Mouse (Mus musculus): ENCODE data around the gene Cacna2d4.

Cacna2d4 gene

DNA sequence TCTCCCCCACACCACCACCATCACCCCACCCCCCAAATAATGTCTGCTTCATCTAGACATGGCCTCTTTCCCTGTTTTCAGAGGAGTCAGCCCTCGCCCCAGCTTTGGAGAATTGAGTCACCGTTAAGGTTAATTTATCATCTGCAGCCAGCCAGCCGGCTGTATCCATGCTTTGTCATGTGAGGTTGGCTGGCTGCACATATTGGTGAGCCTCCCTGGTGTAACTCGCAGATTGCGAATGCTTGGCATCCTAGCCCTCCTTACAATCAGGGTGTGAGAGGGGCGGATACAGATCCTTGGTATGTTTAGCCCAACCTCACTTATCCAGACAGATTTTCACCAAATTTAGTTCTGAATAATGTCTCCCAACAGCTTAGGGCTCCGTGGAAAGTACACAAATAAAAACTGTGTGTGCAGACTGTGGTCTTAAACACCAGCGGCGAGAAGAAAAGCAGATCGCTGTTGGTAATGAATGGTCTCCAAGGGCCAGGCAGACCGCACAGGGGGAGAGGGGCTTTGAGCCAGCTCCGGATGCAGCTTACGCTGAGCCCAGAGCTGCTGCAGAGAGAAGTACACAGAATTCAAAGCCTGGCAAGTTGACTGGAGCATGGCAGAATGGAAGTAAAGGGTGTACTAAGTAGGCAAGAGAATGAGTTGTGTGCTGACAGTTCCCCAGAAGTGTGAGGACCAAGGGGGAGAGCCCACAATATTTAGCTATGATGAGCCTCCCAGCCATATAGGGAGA lies 11.7 kb upstream of the Cacna2d4 start:
- no peak for DNase-seq (ENCODE audit: low spot score)

DNA sequence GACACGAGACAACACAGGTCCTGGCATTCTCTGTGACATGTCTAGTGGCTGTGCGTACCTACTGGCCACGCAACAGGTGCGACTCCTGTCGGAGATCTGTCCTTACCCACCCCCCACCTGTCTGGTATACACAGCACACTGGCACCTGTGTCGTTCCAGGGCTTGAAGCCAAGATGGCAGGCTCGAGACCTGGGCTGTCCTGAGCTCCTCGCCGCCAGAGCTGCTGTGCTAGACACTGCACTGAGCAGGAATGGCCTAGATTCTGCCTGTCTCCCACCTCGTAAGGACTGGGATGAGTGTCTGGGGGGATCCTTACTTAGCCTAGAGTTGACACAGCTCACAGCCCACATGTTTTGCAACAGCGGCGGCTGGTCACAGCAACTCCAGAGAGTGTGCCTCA lies 11.1 kb upstream of the Cacna2d4 start:
- DNase-seq (ENCODE audit: low spot score), result no peak

DNA sequence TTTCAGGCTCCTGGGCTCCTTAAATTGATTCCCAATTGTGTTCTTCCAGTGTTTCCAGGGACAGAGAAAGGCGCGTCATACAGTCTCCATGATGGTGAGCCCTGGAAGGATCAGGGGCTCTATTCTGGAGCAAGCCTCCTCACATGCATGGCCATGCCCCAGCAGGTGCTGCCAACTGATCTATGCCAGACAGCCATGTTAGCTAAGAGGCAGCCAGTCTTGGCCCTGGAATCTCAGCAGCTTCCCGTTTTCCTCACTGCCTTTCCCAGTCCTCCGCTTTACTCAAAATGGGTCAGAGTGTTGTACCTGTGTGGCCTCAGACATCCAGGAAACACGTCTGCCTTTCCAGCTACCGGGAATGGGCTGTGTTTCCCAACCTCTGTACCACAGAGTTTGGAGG lies 10.6 kb upstream of the Cacna2d4 start:
- no peak for DNase-seq (ENCODE audit: low spot score)

DNA sequence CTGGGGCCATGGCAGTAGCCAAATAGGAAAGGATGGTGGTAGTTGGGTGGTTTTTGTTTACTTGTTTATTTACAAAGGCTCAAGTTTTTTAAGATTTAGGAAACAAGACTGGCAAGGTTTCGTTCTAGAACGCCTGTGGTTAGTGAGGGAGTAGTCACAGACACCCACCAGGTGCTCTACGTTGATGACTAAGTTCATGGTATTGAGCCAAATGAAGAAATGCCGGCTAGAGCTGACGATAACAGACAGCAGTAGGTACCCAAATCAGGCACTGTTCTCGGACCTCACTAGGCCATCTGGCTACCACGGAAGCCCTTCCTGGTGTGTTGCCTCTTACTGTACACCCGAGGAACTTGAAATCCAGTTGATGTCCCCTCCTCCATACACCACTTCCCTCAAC lies 9.3 kb upstream of the Cacna2d4 start:
- no peak for DNase-seq (ENCODE audit: low spot score)

DNA sequence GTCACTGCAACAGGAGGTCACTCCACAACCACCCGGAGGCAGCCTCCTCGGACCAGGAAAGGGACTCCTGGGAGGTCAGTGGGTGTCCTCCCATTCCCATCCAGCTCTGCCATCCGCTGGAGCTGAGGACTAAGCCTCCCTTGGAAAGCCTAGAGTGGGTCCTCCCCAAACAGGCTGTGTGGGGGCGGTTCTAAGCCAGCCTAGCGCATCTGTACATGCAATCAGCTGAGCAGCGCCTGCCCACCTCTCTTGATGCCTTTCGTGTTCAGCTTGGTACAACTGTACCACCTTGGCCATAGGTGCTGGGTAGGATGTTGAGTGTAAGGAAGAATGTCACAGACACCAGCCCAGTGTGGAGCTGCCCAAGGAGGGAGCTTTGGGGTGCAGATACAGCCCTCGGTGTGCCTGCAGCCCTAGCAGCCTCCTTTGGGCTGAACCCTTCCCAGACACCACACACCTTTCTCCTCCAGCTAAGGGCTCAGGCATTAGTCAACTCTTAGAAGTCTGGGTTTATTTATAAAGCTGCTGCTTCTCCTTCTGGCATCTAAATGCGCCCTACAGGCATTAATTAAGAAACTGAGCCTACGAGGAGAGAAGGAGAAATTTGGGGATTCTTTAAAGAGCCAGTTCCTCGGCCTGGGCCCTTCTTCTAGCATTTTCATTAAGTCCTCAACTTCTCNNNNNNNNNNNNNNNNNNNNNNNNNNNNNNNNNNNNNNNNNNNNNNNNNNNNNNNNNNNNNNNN lies 7.3 kb upstream of the Cacna2d4 start:
- no peak for DNase-seq (ENCODE audit: low spot score)

DNA sequence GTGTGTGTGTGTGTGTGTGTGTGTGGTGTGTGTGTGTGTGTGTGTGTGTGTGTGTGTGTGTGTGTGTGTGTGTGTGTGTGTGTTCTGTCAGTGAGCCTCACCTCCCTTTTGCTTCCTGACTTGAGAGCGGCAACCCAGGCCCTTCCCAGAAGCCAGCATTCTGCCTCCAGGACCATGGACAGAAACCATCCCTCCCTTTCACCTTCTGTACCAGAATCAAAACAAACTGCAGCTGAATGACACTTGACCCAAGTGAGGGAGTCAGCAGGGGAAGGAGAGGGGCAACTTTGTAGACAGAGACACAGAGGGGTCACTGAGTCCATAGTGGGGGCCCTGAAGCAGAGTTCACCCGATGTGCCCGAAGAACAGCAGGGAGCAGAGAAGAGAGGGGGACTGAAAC lies 3.3 kb upstream of the Cacna2d4 start:
- no peak for DNase-seq (ENCODE audit: low spot score)

DNA sequence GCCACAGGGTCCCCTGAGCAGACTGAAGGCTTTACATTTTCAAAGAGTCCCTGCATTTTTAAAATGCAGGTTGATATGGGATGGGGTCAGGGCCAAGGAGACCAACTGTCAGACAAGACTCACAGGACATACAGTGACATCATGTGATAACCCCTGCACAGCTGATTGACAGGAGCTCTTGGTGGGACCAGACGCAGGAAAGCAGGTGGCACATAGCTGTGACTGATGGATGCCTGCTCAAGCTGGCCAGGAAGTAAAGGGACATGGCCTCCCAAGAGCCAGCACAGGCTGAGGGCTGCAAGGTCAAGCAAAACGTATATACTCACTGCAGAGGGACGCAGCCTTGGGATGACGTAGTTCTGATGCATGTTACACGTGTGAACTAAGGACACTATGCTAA lies 885 bp upstream of the Cacna2d4 start:
- DNase-seq (ENCODE audit: low spot score), result no peak

DNA sequence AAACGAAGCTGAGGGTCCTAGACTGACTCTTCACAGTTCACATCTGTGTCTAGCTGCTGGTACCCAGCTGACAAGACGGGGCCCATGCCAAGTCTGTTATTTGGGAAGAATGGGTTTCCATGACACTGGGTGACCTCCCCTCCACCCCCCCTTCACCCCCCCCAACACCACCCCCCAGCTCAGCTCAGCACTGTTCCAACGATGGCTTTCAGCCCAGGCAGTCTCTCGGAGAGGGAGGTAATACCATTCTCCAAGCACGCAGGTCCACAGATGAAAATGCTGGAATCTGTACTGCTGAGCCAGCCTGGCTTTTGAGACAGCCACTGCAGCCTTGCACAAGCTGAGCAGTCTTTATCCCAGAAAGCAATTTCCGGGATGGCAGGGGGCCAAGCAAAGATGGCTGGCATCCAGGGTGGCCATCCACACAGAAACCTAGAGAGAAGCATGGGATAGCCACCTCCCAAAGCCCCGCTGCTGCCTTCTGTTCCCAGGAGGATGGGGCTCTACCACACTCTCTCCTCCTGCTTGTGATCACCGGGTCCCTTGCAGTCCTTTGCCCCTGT lies 1.2 kb downstream of the Cacna2d4 start:
- no peak for DNase-seq (ENCODE audit: low spot score)

DNA sequence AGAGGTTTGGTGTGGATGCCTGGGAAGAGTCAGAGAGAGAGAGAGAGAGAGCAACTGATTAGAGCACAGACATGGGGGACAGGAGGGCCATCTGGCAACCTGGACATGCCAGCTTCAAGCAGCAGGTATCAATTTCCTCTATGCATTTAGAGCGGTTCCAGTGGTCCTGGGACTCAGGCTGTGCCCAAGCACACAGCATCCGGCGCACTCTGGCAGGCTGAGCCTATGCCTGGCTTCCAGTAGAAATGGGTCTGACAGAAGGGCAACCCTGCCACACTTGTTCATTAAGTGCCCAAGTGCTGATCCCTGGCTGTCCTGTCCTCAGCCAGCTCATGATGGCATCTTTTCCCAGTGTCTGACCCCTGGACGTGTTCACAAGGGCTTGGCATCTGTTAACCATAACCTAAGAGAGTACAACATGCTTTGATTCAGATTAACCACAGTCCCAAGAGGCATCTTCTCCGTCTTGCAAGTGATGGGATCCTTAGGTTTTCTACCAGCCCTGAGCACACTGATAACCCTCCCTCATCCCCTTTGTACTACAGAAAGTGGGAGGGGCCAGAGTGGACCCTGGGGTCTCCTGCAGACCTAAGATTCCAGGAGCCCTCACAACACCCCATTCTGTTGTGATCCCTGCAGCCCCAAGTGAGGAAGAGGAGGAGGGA lies 3.1 kb downstream of the Cacna2d4 start:
- no peak for DNase-seq (ENCODE audit: low spot score)

DNA sequence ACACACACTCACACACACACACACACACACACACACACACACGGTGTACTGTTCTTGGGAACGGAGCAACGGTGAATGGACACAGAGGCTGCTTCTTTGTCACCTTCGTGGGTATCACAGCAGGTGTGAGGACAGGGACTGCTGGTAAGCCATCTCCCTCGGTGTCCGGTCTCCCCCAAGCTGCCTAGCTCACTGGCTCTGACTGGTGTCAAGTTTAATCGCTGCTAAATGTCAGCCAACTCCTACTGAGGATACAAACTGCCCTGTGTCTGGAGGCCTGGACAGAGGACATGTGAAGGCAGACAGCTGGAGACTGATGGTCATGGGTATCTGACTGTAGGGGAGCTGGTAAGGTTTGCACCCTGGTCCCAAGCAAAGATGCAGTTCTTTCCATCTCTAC lies 3.9 kb downstream of the Cacna2d4 start:
- DNase-seq (ENCODE audit: low spot score), result no peak

DNA sequence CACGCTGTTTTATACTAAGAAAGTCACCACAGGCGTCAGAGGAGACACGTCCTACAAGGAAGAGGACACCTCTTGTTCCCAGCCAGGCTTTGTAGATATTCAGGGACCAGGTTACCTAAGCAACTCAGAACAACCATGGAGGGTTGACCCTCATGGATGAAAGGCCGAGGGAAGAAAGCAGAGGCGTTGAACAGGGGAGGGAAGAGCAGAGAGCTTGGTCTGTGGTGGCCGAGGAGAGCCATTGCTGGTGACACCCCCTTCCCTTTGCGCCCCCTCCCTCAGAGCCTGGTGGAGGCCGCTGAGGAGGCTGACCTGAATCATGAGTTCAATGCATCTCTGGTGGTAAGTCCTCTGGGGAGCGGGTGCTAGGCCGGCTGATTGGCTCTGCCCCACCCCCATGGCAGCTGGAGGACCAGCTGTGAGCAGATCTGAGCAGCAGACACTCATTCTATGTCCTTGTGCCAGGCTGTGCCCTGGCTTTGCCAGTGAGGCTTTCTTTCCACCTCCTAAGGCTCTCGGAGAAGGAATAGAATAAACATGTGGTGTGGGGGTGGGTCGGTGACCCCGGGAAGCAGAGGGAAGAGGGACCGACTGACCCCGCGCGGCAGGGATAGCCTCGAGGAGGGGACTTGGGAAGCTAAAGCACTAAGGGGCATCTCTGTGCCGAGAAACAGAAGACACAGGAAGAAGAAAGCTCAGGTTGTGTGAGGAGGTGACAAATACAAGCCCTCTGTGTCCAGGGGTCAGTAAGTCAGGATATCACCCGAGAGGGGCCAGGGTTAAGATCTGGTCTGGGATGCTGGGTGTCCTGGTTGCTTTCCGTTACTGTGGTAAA lies 4.8 kb downstream of the Cacna2d4 start:
- DNase-seq (ENCODE audit: low spot score), result no peak

DNA sequence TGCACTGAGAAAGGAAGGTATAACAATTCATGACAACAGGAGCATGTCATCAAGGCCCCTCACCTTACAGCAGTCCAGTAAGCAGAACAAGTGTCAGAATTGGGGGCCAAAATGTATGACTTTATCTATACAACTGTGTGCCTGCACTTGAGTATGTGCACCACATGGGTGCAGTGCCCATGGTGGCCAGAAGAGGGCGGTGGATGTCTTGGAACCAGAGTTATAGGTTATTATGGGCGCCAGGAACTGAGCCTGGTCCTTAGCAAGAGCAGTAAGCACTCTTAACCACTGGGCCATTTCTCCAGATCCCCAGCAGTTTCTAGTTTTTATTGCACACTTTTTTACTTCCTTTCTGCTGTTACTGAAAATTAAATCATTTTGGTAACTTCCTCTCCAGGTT lies 9.8 kb downstream of the Cacna2d4 start:
- DNase-seq (ENCODE audit: low spot score), result no peak

DNA sequence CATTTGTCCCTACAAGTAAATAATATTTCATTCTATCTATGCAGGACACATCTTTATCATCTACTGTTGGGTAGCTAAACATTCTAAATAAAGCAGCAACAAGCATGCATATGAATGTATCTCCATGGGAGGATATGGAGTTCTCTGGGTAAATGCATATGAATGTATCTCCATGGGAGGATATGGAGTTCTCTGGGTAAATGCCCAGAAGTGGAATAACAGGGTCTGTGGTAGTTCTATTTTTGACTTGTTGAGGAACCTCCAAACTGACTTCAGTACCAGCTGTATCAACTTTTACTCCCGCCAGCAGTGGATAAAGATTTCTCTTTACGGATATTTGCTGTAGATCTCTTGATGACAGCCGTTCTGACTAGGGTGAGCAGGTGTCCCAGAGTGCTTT lies 12.3 kb downstream of the Cacna2d4 start:
- DNase-seq (ENCODE audit: low spot score), result no peak

DNA sequence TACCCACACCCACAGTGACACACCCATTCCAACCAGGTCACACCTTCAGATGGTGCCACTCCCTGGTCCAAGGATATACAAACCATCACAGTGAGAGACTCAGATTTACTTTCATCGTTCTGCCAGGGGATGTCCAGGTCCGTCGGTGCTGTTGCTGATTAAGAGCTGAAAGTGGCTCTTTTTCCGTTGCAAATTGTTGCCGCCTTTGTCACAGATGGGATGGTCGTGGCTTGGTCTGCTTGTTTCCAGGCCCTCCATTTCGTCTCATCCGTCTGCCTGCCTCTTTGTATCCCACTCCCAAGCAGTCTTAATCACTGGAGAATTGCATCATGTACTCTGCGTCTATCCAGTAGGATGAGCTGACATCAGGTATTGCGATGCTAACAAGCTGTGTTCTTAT lies 13.4 kb downstream of the Cacna2d4 start:
- DNase-seq (ENCODE audit: low spot score), result no peak

DNA sequence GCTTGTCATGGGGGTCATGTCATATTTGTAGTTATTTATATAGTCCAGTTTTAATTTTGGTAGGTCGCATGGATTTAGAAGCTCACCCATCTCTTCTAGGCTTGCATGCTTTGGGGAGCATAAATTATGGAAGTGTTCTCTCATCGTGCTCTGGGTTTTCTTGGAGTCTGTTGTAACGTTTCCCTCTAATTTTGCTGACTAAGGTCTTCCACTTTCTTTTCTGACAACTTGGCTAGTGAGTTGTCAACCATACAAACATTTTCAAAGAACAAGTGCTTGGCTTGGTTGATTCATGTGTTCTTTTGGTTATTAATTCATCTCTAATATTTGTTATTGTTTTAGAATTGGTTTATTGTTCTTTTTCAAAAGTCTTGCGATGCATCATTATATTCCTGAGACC lies 15.4 kb downstream of the Cacna2d4 start:
- no peak for DNase-seq (ENCODE audit: low spot score)

DNA sequence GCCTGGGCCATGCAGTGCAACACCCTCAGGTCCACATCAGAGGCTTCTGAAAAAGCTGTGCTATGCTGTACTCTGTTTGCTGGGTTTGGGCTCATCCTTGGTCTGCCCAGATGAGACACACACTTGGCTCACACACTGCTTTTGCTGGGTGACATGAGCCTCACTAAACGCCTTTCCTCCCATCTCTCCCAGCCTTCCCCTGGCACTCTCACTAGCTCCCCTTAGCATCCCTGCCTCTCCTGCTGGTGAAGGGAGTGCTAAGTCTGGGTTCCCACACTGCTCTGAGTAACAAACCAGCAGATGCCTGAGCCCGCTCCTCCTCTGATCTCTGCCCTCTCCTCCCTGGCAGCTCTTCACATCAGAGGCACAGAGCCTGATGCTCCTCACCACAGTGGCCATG lies 40.4 kb downstream of the Cacna2d4 start:
- no peak for DNase-seq (ENCODE audit: low spot score)

DNA sequence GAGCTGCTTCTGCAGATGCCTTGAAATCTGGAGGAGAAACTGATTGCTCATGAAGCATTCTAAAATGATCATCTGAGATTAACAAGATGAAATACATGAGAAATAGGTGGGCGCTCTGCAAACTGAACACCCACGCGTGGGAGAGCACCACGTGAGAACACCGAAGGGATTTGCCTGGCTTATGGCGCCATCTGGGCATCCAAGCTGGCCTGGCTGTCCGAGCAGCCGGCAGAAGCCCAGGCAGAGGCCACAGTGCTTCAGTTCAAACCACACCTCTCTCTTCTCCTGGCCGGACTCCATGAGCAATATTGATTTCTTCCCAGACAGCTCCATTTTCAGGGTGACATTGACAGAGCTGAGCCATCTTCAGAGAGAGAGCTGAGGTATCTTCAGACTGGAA lies 44.4 kb downstream of the Cacna2d4 start:
- DNase-seq (ENCODE audit: low spot score), result no peak

DNA sequence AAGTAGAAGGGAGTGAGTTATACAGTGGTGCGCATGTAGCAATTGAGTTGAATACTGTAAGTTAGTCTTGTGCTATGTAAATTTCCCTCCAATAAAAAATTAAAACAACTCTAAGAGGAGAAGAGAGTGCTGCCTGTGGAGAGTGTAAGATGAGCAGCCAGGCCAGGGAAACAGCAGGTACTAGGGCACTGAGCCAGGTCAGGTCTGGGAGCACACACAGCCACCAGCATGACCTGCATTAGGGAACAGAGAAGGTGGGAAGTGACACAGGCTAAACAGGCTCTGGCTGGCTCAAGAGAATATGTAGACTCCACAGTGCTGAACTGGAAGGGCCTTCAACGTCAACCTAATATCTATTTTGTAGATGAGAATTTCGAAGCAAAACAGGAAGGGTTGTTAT lies 65.0 kb downstream of the Cacna2d4 start:
- DNase-seq (ENCODE audit: low spot score), result no peak

DNA sequence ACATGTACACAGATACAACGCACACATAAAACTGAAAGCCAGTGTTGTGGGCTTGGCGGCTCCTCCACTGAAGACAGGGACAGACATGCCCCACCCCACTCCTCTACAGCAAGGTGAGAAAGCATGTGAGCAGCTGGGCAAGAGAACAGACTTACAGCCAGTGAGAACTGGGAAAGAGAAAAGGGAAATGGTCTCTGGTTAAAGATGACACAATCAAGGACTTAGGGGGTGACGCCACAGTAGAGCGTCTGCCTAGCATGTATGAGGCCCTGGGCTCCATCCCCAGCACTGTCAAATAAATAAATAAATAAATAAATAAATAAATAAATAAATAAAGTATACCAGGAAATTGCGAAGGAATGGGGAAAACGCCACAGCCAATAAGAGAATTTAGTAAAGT lies 67.0 kb downstream of the Cacna2d4 start:
- no peak for DNase-seq (ENCODE audit: low spot score)

DNA sequence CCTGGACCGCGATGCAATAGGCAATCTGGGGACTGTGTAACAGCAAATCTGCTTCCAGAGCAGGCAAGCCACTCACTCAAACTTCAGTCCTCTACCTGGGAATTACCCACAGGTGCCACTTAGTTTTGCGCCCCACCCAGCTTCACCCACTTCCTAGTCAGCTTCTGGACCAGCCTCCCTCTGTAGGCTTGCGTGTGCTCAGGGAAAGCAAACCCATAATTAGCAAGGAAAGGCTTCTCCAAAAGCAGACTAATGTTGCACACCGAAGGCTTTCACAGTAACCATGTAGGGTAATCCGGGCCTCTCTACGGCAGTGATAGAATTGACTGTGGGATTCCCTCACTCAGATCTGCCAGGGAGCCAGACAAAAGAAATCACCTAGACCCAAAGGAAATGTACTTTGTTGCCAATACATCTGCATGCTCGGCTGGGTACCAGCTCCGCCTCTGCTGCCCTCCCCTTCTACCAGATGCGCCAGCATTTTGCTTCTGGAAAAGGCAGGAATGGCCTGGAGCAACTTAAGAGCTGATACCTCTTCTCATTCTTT lies 71.6 kb downstream of the Cacna2d4 start:
- no peak for DNase-seq (ENCODE audit: low spot score)

DNA sequence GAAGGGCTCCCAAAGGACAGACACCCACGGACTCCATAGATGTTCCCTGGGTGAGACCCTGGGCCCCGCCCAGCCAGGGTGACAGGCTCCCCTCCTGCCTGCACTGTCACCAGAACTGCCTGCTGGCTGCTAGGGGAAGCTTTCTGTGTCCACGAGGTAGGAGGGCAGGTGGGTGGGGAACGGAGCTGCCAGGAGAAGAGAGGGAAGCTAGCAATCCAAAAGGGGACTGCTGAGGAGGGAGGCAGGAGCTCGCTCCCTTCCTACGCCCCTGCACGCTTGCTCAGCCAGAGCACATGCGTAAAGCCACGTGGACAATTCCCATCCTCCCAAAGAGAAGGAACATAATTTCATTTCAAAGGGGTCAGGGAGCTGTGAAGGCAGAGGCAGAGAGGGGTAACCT lies 73.8 kb downstream of the Cacna2d4 start:
- DNase-seq (ENCODE audit: low spot score), result no peak

DNA sequence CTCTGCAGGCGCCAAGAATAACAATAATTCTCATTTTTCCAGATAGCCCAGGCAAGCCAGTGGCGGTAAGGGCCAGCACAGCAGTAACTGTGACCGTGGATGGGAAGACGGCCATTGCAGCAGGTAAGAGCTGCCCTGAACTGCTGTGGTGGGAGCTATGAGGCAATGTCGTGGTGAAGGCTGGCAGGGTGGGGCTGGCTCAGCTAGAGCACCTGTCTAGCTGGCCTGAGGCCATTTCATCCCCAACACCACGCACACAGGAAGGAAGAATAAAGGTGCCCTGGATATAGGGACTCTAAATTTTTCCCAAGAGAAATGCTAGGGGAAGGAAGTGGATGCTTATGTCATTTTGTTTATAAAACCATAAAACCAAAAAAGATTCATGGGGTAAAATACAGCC lies 76.1 kb downstream of the Cacna2d4 start:
- DNase-seq (ENCODE audit: low spot score), result no peak
